Mouse (Mus musculus): ENCODE data around the gene Galnt13.

DNA sequence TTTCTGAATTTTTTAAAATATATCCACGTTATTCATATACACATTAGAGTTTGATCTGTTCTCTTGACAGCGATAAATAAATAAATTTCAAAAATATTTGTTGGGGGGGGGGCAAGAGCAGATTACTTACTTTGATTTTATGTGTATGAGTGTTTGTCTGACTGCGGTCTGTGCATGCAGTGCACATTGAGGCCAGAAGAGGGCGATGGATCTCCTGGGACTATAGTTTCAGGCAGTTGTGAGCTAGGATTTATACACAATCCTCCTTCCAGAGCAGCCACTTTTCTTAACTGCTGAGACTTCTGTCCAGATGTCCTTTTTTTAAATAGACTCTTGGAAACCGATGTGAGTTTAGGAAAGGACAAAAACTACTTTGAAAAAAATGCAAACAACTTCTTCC lies 665.2 kb downstream of the Galnt13 start:
- TF ChIP-seq CTCF (IDR thresholded peaks at IDR 0.05; ENCODE audit: extremely low read depth, insufficient read length, insufficient replicate concordance, low read depth, low read length) (no peak), POLR2A (IDR thresholded peaks at IDR 0.05; ENCODE audit: low read depth, low read length) (no peak)
